Mouse (Mus musculus): ENCODE measurements around the gene Paics. TPM values are rescaled to one million over a fixed set of nuclear protein-coding genes. Genes with fewer than 3 reads are reported as not detected.

Paics gene
- polyA plus RNA-seq (2012; fragmentation: generic; extraction: Trizol): 100 to 1,000 TPM in 1 of 2 experiments, 10 to 100 TPM in 1; 37.6 to 110 TPM

GRCm38 (mm10) chr5:76951106-76952027, at the start of gene Paics, which contains the start of gene Ppat:
Gene Paics, plus strand, starts transcription at chr5:76951307.
Gene Ppat, minus strand, starts transcription at chr5:76951578.

DNA sequence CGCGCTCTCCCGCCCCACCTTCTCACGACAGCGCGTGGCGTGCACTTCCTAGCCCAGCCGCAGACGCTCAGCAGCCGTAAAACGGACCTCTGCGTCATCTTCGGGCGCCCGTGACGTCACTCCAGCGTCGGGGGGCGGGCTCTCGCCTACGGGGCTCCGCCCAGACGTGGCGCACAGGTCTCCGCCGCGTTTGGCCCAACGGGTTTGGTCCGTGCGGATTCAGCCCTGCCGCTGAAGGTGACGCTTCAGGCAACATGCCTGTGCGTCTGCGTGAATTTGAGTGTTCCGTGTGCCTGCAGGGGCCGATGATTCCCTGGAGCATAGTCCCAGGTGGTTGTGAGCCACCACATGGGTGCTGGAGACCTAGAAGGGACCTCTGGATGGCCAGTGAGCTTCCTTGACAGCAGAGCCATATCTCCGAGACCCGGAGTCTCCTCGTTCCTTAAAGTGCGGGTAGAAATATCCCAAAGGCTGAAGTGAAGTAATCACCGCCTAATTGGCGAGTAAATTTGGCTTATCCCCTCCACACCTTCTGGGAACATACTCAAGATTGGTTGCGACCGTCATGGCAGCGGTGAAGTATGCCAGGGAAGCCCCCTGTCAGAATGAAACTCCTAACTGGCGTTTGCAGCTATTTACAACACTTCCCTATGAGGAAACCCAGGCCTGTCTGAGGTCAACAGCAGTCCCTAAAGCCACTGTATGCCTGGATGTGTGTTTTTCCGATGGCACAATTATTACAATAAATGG, 45.5 kb upstream of the Paics start, which contains the start of gene Aasdh:
TSS of gene Aasdh (minus strand) at position 110 of the 750 bp plus-strand sequence.

GRCm38 (mm10) chr5:76974554-76975285, 23.6 kb downstream of the Paics start, which contains the start of gene Srp72:
Gene Srp72, plus strand, starts transcription at chr5:76974683.

GRCm38 (mm10) chr5:77004051-77004821, 53.1 kb downstream of the Paics start, which contains the start of gene Arl9:
Gene Arl9, plus strand, starts transcription at chr5:77004055.

GRCm38 (mm10) chr5:77015544-77016482, 64.7 kb downstream of the Paics start, which contains the start of gene Thegl:
Gene Thegl, plus strand, starts transcription at chr5:77016023.

Other genes with a start within 250 kb of the Paics start
- gene Aasdh, start 45.8 kb upstream of the Paics start, polyA plus RNA-seq (2012; fragmentation: generic; extraction: Trizol): 1 to 10 TPM; 2.0 to 8.3 TPM
- gene Ppat, start 271 bp downstream of the Paics start, polyA plus RNA-seq (2012; fragmentation: generic; extraction: Trizol): 1 to 10 TPM; 3.3 to 3.8 TPM
- 10 to 100 TPM; 11.9 to 47.4 TPM for gene Srp72, start 23.4 kb downstream of the Paics start, polyA plus RNA-seq (2012; fragmentation: generic; extraction: Trizol)
- gene Arl9, start 52.7 kb downstream of the Paics start, polyA plus RNA-seq (2012; fragmentation: generic; extraction: Trizol): under 1 TPM in 1 of 2 experiments, not detected in 1; 0.25 TPM
- not detected for gene Thegl, start 64.7 kb downstream of the Paics start, polyA plus RNA-seq (2012; fragmentation: generic; extraction: Trizol)
- under 1 TPM in 1 of 2 experiments, not detected in 1; 0.33 TPM for gene Hopx, start 163.8 kb downstream of the Paics start, polyA plus RNA-seq (2012; fragmentation: generic; extraction: Trizol)